Mouse (Mus musculus): ENCODE data around the gene E130208F15Rik.

GRCm38 (mm10) chr7:30320946-30321345 is 594 bp upstream of the E130208F15Rik start:
- TF ChIP-seq MYOD1 (IDR thresholded peaks at IDR 0.05; ENCODE audit: control insufficient read depth, insufficient read length, low read depth) (no peak), CTCF (IDR thresholded peaks at IDR 0.05; ENCODE audit: control insufficient read depth, insufficient read depth, insufficient read length) (no peak), CEBPB (IDR thresholded peaks at IDR 0.05; ENCODE audit: low read depth) (no peak), MYOG (IDR thresholded peaks at IDR 0.05; ENCODE audit: control insufficient read depth, extremely low read depth, insufficient read length) (no peak), USF1 (IDR thresholded peaks at IDR 0.05; ENCODE audit: low read depth) (no peak), FOSL1 (IDR thresholded peaks at IDR 0.05; ENCODE audit: insufficient read depth, low read length, poor library complexity, severe bottlenecking) (no peak)
